Mouse (Mus musculus) heart, embryonic 16.5 days (tissue): Measurements from ENCODE around the gene Asxl2. TPM values are rescaled to one million over a fixed set of nuclear protein-coding genes. Genes with fewer than 3 reads are reported as not detected.
"Not testable (repeated sequence)": the region's sequence is repeated elsewhere in the genome, so short reads cannot be mapped to it uniquely, and the experiment has no call there.

Experiments
- ATAC-seq: fragments of 200-750 bp; cut with Nextera tagmentation; replicated peaks from 2 replicates; pipeline ENCODE4 v1.8.0; 2017; ENCODE audit warnings: moderate number of reproducible peaks; ENCODE audit not compliant: insufficient read depth, low FRiP score; ENCODE audit errors: extremely low read depth
- H3K27ac ChIP-seq: fragments of 300-500 bp; sonication (generic); 2 replicates; pipeline ENCODE4 v1.5.1; 2014; ENCODE audit warnings: mild to moderate bottlenecking, low read length, control low read depth, moderate library complexity
- H3K27me3 ChIP-seq: fragments of 300-500 bp; sonication (generic); 2 replicates; pipeline ENCODE4 v1.6.1; 2014; ENCODE audit warnings: low read length, mixed read lengths; ENCODE audit not compliant: control insufficient read depth, insufficient read depth
- H3K36me3 ChIP-seq: fragments of 300-500 bp; sonication (generic); 2 replicates; pipeline ENCODE4 v1.6.1; 2014; ENCODE audit not compliant: control insufficient read depth, insufficient read depth
- H3K4me1 ChIP-seq: fragments of 300-500 bp; sonication (generic); 2 replicates; pipeline ENCODE4 v1.6.1; 2014; ENCODE audit warnings: low read length, mixed read lengths; ENCODE audit not compliant: control insufficient read depth, insufficient read depth
- H3K4me2 ChIP-seq: fragments of 300-500 bp; sonication (generic); 2 replicates; pipeline ENCODE4 v1.6.1; 2014; ENCODE audit warnings: low read depth, mild to moderate bottlenecking, control low read depth, low read length
- H3K4me3 ChIP-seq: fragments of 300-500 bp; sonication (generic); 2 replicates; pipeline ENCODE4 v1.5.1; 2014; ENCODE audit warnings: mild to moderate bottlenecking, control low read depth, low read length
- H3K9ac ChIP-seq: fragments of 300-500 bp; sonication (generic); 2 replicates; pipeline ENCODE4 v1.6.1; 2014; ENCODE audit warnings: low read length, control low read depth
- H3K9me3 ChIP-seq: fragments of 300-500 bp; sonication (generic); replicated peaks from 2 replicates; pipeline ENCODE4 v1.6.1; 2016; ENCODE audit warnings: low read length; ENCODE audit not compliant: control insufficient read depth
- WGBS: fragments of 180-500 bp; shearing (Covaris S2); extraction: QIAGEN DNeasy Blood & Tissue Kit; methylation state at CpG from one replicate; pipeline ENCODE4 v1.1.7; 2014; 5-methylcytosine and 5-hydroxymethylcytosine counted together
- polyA plus RNA-seq: library from polyadenylated mRNA; unstranded; fragments of >200 nt; fragmentation: Nextera tagmentation; extraction: Ambion mirVana; gene quantifications from 2 replicates; pipeline ENCODE4 v1.2.1, GENCODE M21; 2015

The Asxl2 gene
- polyA plus RNA-seq, 1 experiment from 2014 or later = 15.6 TPM

DNA sequence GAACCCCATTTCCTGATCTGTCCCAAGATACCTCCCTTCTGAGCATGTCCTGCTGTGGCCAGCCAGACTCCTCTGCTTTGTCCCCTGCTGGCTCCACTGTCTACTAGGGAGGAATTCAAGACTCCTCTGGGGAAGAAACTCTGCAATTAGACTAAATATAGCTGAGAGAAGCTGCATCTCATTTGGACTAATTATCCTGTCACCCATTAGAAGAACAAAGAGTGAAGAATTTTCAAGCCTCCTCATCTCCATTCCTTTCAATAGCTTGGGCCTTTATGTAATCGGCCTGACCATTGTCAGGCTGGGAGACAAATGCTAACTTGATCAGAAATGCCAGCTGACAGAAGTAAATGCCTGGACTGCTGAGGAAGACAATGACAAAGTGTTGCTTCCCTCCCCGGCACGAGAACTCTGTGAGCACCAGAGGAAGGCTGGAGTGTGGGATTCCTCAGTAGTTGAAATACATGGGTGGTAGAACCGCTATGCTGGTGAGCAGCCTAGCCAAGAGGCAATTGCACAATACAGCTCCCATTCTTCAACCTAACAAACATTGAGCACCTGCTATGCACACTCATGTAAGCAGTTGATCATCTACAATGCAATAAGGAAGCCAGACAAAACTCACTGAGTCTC, 92.1 kb downstream of the Asxl2 start:
- Histone ChIP-seq H3K4me2 (no peak overlapping the region), H3K4me1 (no peaks in the 10 kb centered on the region), H3K27ac (no peak overlapping the region), H3K4me3 (no peak overlapping the region), H3K27me3 (no peaks in the 10 kb centered on the region), H3K9ac (no peak overlapping the region), H3K36me3 (no peaks in the 10 kb centered on the region), H3K9me3 (no peaks in the 10 kb centered on the region)
- no peak for ATAC-seq
- WGBS = 73% methylated on average over 4 of the region's 4 CpGs

DNA sequence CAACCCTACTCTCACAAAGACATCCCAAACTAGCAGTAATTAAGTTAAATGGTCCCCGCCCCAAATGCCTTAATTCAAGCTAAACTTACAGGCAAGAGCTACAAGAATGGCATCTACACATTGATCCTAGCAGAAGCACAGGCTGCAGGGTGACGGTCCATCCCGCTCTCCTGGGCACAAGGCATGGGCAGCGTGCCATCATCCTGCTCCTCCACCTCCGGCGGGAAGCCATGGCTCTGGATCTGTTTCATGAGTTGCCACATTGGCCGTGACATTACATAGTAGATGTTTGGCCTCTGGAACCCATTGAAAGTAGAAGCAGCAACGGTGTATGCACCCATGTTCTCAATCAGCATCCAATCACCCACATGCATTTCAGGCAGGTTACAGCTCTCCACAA, 95.1 kb downstream of the Asxl2 start:
- not testable (repeated sequence) for H3K9me3 ChIP-seq, ATAC-seq, H3K4me2 ChIP-seq, H3K27me3 ChIP-seq, H3K4me3 ChIP-seq, H3K9ac ChIP-seq, H3K4me1 ChIP-seq, H3K36me3 ChIP-seq, H3K27ac ChIP-seq
- 91% methylated on average over 8 of the region's 8 CpGs for WGBS

DNA sequence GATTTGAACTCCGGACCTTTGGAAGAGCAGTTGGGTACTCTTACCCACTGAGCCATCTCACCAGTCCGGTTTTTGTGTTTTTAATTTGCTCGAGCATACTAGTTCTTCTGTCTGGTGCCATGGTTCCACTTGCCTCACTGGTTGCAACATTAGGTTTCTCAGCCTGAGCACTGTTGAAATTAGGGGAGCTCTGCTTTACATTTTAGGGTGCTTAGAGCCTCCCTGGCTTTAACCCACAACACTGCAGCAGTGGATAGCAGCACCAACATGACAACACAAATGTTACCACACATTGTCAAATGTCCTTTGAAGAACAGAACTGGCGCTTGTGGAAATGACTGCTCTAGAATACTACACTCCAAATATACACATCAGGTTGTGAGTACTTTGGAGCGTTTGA, 98.9 kb downstream of the Asxl2 start:
- no peaks in the 10 kb centered on the region for H3K36me3 ChIP-seq
- no peaks in the 10 kb centered on the region for H3K27me3 ChIP-seq
- H3K27ac ChIP-seq = no peak overlapping the region
- H3K4me1 ChIP-seq = no peaks in the 10 kb centered on the region
- no peak for ATAC-seq
- no peaks in the 10 kb centered on the region for H3K9me3 ChIP-seq
- WGBS = 90% methylated on average over 5 of the region's 5 CpGs
- no peak overlapping the region for H3K4me2 ChIP-seq
- no peak overlapping the region for H3K9ac ChIP-seq
- no peak overlapping the region for H3K4me3 ChIP-seq

DNA sequence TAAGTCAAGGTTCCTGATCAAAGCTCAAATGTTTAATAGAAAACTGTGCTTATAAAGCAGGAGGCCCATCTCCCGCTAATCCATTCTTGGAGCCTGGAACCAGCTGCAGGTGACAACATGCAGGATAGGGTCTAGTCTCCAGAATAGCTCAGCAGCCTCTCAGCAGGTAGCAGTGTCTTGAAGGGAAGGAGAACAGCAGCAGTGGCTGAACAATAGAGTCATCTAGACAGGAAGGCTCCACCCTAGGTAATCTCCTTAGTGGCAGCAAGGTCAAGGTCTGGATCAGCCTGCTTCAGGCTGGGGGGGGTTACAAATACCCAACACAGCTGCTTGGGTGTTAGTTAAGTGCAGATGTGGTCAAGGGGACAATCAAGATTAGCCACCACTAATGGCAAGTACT, 108.8 kb downstream of the Asxl2 start:
- ATAC-seq = not testable (repeated sequence)

DNA sequence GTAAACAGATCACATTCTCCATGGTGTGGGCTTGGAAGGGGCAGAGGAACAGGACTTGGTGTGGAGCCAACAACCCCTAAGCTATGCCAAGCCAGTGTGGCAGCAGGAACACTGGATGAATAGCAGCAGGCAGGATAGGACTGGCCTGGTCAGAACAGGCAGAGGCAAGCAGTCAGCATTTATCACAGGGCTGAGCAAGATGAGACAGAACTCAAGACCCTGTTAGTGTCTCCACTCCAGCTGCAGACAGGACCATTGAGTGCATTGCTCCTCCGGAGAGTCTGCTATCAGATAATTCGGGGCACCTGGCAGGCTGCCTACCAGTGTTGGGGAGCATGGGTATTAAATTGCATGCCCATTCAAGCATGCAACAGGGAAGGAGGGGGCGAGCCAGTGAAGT, 111.0 kb downstream of the Asxl2 start:
- H3K27ac ChIP-seq = no peak overlapping the region
- no peaks in the 10 kb centered on the region for H3K4me1 ChIP-seq
- H3K4me2 ChIP-seq = no peak overlapping the region
- H3K9me3 ChIP-seq = no peaks in the 10 kb centered on the region
- no peak overlapping the region for H3K9ac ChIP-seq
- no peak overlapping the region for H3K4me3 ChIP-seq
- WGBS = 43% methylated on average over 3 of the region's 3 CpGs
- H3K36me3 ChIP-seq = no peaks in the 10 kb centered on the region
- ATAC-seq = peak; percentile 32; the same call in 1 of the 2 replicates
- no peaks in the 10 kb centered on the region for H3K27me3 ChIP-seq

More for the DNA sequence above, 108.8 kb downstream of the Asxl2 start:
- H3K27ac ChIP-seq, H3K27me3 ChIP-seq, H3K9me3 ChIP-seq, H3K4me3 ChIP-seq, H3K9ac ChIP-seq, H3K4me2 ChIP-seq, H3K36me3 ChIP-seq, H3K4me1 ChIP-seq: not testable (repeated sequence)
- WGBS = 91% methylated on average over 1 of the region's 1 CpGs

DNA sequence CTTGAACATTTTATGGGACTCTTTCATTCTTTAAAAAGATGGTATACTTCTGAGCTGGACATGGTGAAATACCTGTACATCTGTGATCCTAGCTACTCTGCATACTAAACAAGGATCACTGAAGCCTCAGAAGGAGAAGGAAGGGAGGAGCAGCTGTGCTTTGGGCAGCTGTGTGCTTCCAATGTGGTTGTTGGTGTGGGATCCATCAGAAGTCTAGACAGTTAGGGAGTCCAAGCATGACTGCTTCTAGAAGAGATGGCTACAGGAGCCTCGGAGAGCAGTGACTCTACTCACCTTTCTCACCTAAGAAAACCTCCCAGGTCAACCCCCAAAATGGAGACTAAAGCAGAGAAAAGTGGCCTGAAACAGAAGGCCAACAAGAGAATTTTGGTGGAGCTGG, 111.4 kb downstream of the Asxl2 start:
- no peak overlapping the region for H3K4me2 ChIP-seq
- no peak overlapping the region for H3K9ac ChIP-seq

DNA sequence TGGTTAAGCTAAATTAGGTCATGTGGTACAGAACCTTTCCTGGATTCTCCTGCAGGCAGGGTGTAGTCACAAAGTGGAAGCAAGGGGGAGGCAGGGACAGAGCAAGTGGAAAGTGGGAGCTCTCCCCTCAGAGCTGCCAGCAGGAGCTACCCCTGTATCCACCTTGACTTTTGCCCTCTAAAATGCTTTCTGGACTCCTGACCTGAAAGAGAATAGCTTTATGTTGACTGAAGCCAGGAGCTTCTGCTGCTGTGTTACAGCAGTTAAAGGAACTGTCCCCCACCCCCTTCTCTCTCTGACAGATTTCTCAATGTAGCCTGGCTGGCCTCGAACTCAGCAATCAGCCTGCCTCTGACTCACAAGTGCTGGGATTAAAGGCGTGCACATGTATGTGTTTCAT, 112.9 kb downstream of the Asxl2 start:
- no peaks in the 10 kb centered on the region for H3K36me3 ChIP-seq
- no peak overlapping the region for H3K4me3 ChIP-seq
- no peak for ATAC-seq
- WGBS = 71% methylated on average over 2 of the region's 2 CpGs
- H3K27me3 ChIP-seq = no peaks in the 10 kb centered on the region
- no peak overlapping the region for H3K9ac ChIP-seq
- H3K4me2 ChIP-seq = no peak overlapping the region
- H3K4me1 ChIP-seq = no peaks in the 10 kb centered on the region
- no peaks in the 10 kb centered on the region for H3K9me3 ChIP-seq
- no peak overlapping the region for H3K27ac ChIP-seq

More for the DNA sequence above, 111.4 kb downstream of the Asxl2 start:
- Histone ChIP-seq H3K27me3 (no peaks in the 10 kb centered on the region), H3K27ac (no peak overlapping the region), H3K4me1 (no peaks in the 10 kb centered on the region), H3K4me3 (no peak overlapping the region), H3K9me3 (no peaks in the 10 kb centered on the region), H3K36me3 (no peaks in the 10 kb centered on the region)
- 75% methylated on average over 1 of the region's 1 CpGs for WGBS
- ATAC-seq = no peak

DNA sequence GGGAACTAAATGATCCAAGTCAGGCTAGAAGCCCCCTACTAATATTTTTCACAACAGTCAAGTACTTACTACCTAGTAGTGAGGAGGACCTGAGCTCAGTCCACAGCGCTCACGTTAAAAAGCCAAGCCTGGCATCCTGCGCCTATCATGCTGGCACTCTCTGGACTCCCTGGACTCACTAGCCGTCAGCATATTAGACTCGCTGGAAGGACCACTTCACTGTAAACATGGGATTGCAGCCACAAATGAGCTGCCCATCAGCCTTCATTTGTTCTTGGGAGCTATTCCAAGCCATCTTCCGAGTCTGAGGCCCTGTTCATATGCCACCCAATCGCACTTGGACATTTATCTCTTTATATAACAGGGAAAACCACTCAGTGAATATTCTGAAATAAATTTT, 114.2 kb downstream of the Asxl2 start:
- Histone ChIP-seq H3K4me2 (no peak overlapping the region), H3K36me3 (no peaks in the 10 kb centered on the region), H3K9ac (no peak overlapping the region), H3K4me3 (no peak overlapping the region), H3K27ac (no peak overlapping the region), H3K27me3 (no peaks in the 10 kb centered on the region), H3K9me3 (no peaks in the 10 kb centered on the region), H3K4me1 (no peaks in the 10 kb centered on the region)
- 92% methylated on average over 7 of the region's 7 CpGs for WGBS
- ATAC-seq = no peak

DNA sequence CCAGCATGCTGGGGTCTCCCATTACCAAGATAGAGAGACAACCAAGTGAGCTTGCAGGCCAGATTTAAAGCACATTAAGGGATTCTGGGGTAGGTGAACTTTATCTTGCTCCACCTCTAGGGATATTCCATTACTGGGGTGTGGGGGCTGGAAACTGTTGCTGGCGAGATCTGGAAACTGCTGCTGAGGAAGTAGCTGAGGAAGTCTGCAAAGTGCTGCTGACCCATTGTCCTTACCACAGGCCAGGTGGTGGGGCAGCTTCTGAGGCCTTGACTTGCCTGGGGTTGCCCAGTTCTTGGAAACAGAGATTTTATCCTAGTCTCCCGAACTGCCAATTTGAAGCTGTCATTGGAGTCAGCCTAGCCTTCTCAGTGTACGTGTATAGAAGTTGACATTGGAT, 118.8 kb downstream of the Asxl2 start:
- 64% methylated on average over 3 of the region's 3 CpGs for WGBS
- Histone ChIP-seq H3K27me3 (no peaks in the 10 kb centered on the region), H3K9me3 (no peaks in the 10 kb centered on the region), H3K27ac (no peak overlapping the region), H3K4me3 (no peak overlapping the region), H3K9ac (no peak overlapping the region), H3K36me3 (no peaks in the 10 kb centered on the region), H3K4me2 (no peak overlapping the region), H3K4me1 (peaks cover 12% of the 10 kb centered on the region)
- ATAC-seq = no peak
